In the genomic region with DNA sequence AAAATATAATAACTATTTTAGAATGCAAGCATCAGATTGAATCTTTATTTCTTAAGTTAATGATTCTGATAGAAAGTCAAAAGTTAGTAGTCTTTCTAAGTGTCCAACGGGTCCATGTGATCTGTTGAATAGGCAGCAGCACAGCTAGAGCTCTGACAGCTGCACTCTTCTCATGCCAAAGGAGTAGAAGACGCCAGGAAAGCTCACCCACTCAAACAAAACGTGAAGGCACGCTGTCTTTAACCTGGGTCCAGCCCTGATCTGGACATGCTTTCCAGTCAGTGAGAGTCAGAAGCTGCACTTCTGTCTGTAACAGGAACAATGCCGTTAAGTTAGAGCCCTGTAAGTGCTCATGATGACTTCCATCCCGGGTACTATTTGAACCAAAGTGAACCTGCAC, we compare ENCODE assay signal across 25 mouse cellular contexts. TPM values are rescaled to one million over a fixed set of nuclear protein-coding genes. Genes with fewer than 3 reads are reported as not detected.
DNase-seq lines count a peak whose midpoint lies in the region; ATAC-seq and TF ChIP-seq lines count a peak whose summit lies in the region.
"Had no signal": no experiment of that assay in that cellular context is flagged by ENCODE, and none has a peak within 500 bp of the region (broad histone marks: within the 10 kb centered on the region; RNA-seq: fewer than 3 reads in every experiment).

No protein-coding gene starts in this region.

- H3K27ac ChIP-seq in limb, embryonic 14.5 days (replicated peaks; ENCODE audit: low read depth, low read length) = no peak overlapping the region
- H3K27ac ChIP-seq in limb, embryonic 10.5 days = no peak overlapping the region
- H3K27ac ChIP-seq: embryonic facial prominence, embryonic 13.5 days; embryonic facial prominence, embryonic 15.5 days; forebrain, embryonic 10.5 days; forebrain, embryonic 12.5 days had no signal

- WGBS in limb, embryonic 14.5 days = 67% methylated on average over 6 of the region's 6 CpGs
- WGBS in limb, embryonic 10.5 days = 85% methylated on average over 6 of the region's 6 CpGs

- TF ChIP-seq POLR2A in limb, embryonic 14.5 days (IDR thresholded peaks at IDR 0.05; ENCODE audit: borderline replicate concordance, extremely low read depth, insufficient read depth, insufficient read length) = no peak

- intact Hi-C loops in gastrocnemius, postnatal 14 days (cut with DNase I; ENCODE audit: low total_unique reads) = no loop called here
- intact Hi-C loops in heart, postnatal 10 days (cut with DNase I) = no loop called here

- no peak overlapping the region for H3K4me3 ChIP-seq in limb, embryonic 14.5 days (replicated peaks; ENCODE audit: low read length)
- H3K4me3 ChIP-seq in limb, embryonic 10.5 days = no peak overlapping the region
- H3K4me3 ChIP-seq: embryonic facial prominence, embryonic 13.5 days; embryonic facial prominence, embryonic 15.5 days; erythroblast, embryonic 14.5 days; forebrain, embryonic 10.5 days; forebrain, embryonic 12.5 days had no signal

- DNase-seq in gastrocnemius, postnatal 14 days = peak; percentile 6
- no peak for DNase-seq in gastrocnemius, adult 18-20 months (ENCODE audit: low spot score)
- DNase-seq in heart, adult 11 months = peak; percentile 60
- DNase-seq in heart, postnatal 10 days = no peak
- peak; percentile 18 for DNase-seq in limb, embryonic 14.5 days (ENCODE audit: low spot score)
- no peak for DNase-seq in limb, embryonic 10.5 days (ENCODE audit: low spot score)
- no peak for DNase-seq in right cerebral cortex, postnatal 4 days
- DNase-seq: adrenal gland, adult 2 months; adrenal gland, postnatal 10 days; adrenal gland, postnatal 25 days; cerebellum, adult 11 months; cerebellum, adult 18-20 months; cerebellum, adult 9-10 months; cerebellum, postnatal 14 days; cerebellum, postnatal 36 days; embryo, embryonic 11 days had no signal

- no peak overlapping the region for H3K9ac ChIP-seq in limb, embryonic 14.5 days (ENCODE audit: low read depth, low read length, severe bottlenecking)
- H3K9ac ChIP-seq: embryonic facial prominence, embryonic 13.5 days; embryonic facial prominence, embryonic 15.5 days; forebrain, embryonic 12.5 days had no signal

- H3K4me2 ChIP-seq in limb, embryonic 14.5 days (replicated peaks; ENCODE audit: low read depth, low read length, severe bottlenecking) = no peak overlapping the region
- H3K4me2 ChIP-seq: embryonic facial prominence, embryonic 13.5 days; embryonic facial prominence, embryonic 15.5 days; forebrain, embryonic 12.5 days had no signal

- no peaks in the 10 kb centered on the region for H3K9me3 ChIP-seq in limb, embryonic 14.5 days (ENCODE audit: control insufficient read depth, low read length)
- H3K9me3 ChIP-seq in limb, embryonic 10.5 days (replicated peaks) = no peaks in the 10 kb centered on the region
- H3K9me3 ChIP-seq: embryonic facial prominence, embryonic 13.5 days; embryonic facial prominence, embryonic 15.5 days; forebrain, embryonic 10.5 days; forebrain, embryonic 12.5 days had no signal

- no peaks in the 10 kb centered on the region for H3K36me3 ChIP-seq in limb, embryonic 14.5 days (ENCODE audit: control insufficient read depth, insufficient read depth, low read length)
- no peaks in the 10 kb centered on the region for H3K36me3 ChIP-seq in limb, embryonic 10.5 days
- H3K36me3 ChIP-seq: embryonic facial prominence, embryonic 13.5 days; embryonic facial prominence, embryonic 15.5 days; forebrain, embryonic 10.5 days; forebrain, embryonic 12.5 days had no signal

- ATAC-seq in limb, embryonic 14.5 days (ENCODE audit: low FRiP score, low read depth) = no peak
- ATAC-seq: forebrain, embryonic 14.5 days; forebrain, embryonic 16.5 days had no signal

- no peaks in the 10 kb centered on the region for H3K27me3 ChIP-seq in limb, embryonic 14.5 days (ENCODE audit: control insufficient read depth, insufficient read depth, low read length)
- no peaks in the 10 kb centered on the region for H3K27me3 ChIP-seq in limb, embryonic 10.5 days (ENCODE audit: low read depth, poor library complexity, severe bottlenecking)
- H3K27me3 ChIP-seq: embryonic facial prominence, embryonic 13.5 days; embryonic facial prominence, embryonic 15.5 days; forebrain, embryonic 12.5 days had no signal

- H3K4me1 ChIP-seq in limb, embryonic 14.5 days (ENCODE audit: control insufficient read depth, insufficient read depth, low read length) = no peaks in the 10 kb centered on the region
- H3K4me1 ChIP-seq in limb, embryonic 10.5 days = no peaks in the 10 kb centered on the region
- H3K4me1 ChIP-seq: embryonic facial prominence, embryonic 15.5 days; forebrain, embryonic 10.5 days; forebrain, embryonic 12.5 days had no signal

RNA-seq across cellular contexts. Expression of a gene that starts 56.3 kb away (rescaled TPM):
- total RNA-seq in gastrocnemius, postnatal 14 days (2021) = under 1 TPM; 0.60 to 0.72 TPM
- under 1 TPM; 0.14 to 0.21 TPM for total RNA-seq in gastrocnemius, adult 18-20 months (2021)
- under 1 TPM; 0.35 to 0.86 TPM for total RNA-seq in heart, postnatal 10 days (2021)
- polyA plus RNA-seq in limb, embryonic 14.5 days (2012; rRNA removed) = 12.4 and 14.3 TPM in 2 replicates
- polyA plus RNA-seq in limb, embryonic 14.5 days (2014; fragmentation: Nextera tagmentation; extraction: Ambion mirVana) = 9.0 and 10.0 TPM in 2 replicates
- polyA plus RNA-seq in limb, embryonic 10.5 days (2016; fragmentation: Nextera tagmentation; extraction: Ambion mirVana) = 5.6 and 5.8 TPM in 2 replicates
- total RNA-seq: common myeloid progenitor, adult 5-6 weeks; MEL had no signal
- polyA plus RNA-seq: erythroblast, embryonic 14.5 days had no signal

Comparison
In these comparisons a context has a peak if more than half of its experiments do, and no peak if none do; other contexts are left out.
1. DNase-seq: peak in gastrocnemius, postnatal 14 days (single experiment), heart, adult 11 months (single experiment) and limb, embryonic 14.5 days (single experiment); none in gastrocnemius, adult 18-20 months (single experiment), heart, postnatal 10 days (0 of 2), limb, embryonic 10.5 days (single experiment) and right cerebral cortex, postnatal 4 days (single experiment).